8 mouse cellular contexts compared by ENCODE assay signal in genomic region chr16:57611768-57612167, GRCm38 (mm10). TPM values are rescaled to one million over a fixed set of nuclear protein-coding genes. Genes with fewer than 3 reads are reported as not detected.
DNase-seq lines count a peak whose midpoint lies in the region; ATAC-seq and TF ChIP-seq lines count a peak whose summit lies in the region.

No protein-coding gene starts in this region.

- H3K4me3 ChIP-seq in G1E (ENCODE audit: low read depth, low read length): no peak overlapping the region
- no peak overlapping the region for H3K4me3 ChIP-seq in cortical plate, adult 2 months (ENCODE audit: insufficient read depth, low read length)
- H3K4me3 ChIP-seq in lung, adult 2 months (replicated peaks; ENCODE audit: extremely low read depth, low read depth, low read length): no peak overlapping the region

- H3K9me3 ChIP-seq in G1E (replicated peaks): no peaks in the 10 kb centered on the region

- 0% methylated on average over 1 of the region's 1 CpGs for WGBS in lung, adult 2 months

- peak; percentile 20 to 37 for DNase-seq in adrenal gland, adult 18-20 months (ENCODE audit: low spot score in 2 of 2)
- DNase-seq in adrenal gland, adult 8-10 months: no peak
- DNase-seq in layer of hippocampus, postnatal 14 days (ENCODE audit: low spot score in 2 of 2): peak; percentile 3 to 30
- no peak for DNase-seq in layer of hippocampus, adult 9-11 months
- no peak for DNase-seq in G1E (ENCODE audit: low spot score)
- DNase-seq in lung, adult 2 months: no peak
- peak; percentile 50 for DNase-seq in thymus, postnatal 4 days

- no peak overlapping the region for H3K27ac ChIP-seq in cortical plate, adult 2 months (ENCODE audit: insufficient read depth, low read length)

- TF ChIP-seq CTCF in G1E (IDR thresholded peaks at IDR 0.05; ENCODE audit: low read depth, low read length): peak; percentile 73
- TF ChIP-seq CTCF in cortical plate, adult 2 months (IDR thresholded peaks at IDR 0.05; ENCODE audit: extremely low read depth, insufficient read depth, low read length): peak; percentile 65
- TF ChIP-seq CTCF in lung, adult 2 months (IDR thresholded peaks at IDR 0.05; ENCODE audit: insufficient read depth, low read length): peak; percentile 61

- peaks cover 5% of the 10 kb centered on the region for H3K4me1 ChIP-seq in G1E (ENCODE audit: insufficient read depth, low read depth, low read length)
- no peaks in the 10 kb centered on the region for H3K4me1 ChIP-seq in cortical plate, adult 2 months (ENCODE audit: control insufficient read depth, insufficient read depth, low read length)
- no peaks in the 10 kb centered on the region for H3K4me1 ChIP-seq in lung, adult 2 months (ENCODE audit: control insufficient read depth, insufficient read depth, low read length)

- ATAC-seq in G1E (ENCODE audit: extremely low read depth, insufficient number of reproducible peaks, low FRiP score, poor library complexity, severe bottlenecking): no peak

- no peaks in the 10 kb centered on the region for H3K36me3 ChIP-seq in G1E (replicated peaks)

- TF ChIP-seq POLR2A in cortical plate, adult 2 months (IDR thresholded peaks at IDR 0.05; ENCODE audit: extremely low read depth, insufficient read depth, low read length): no peak
- TF ChIP-seq POLR2A in lung, adult 2 months (IDR thresholded peaks at IDR 0.05; ENCODE audit: borderline replicate concordance, extremely low read depth, low read depth, low read length): no peak

- H3K27me3 ChIP-seq in G1E (ENCODE audit: insufficient read depth, low read length): peaks cover 15% of the 10 kb centered on the region

RNA-seq across cellular contexts. Expression of gene Cmss1, which starts 5.1 kb away (rescaled TPM):
- total RNA-seq in adrenal gland, adult 18-20 months (2021): 10 to 100 TPM; 15.0 to 16.9 TPM
- 10 to 100 TPM; 16.6 to 25.6 (median 17.6) TPM for total RNA-seq in adrenal gland, adult 8-10 months (2022)
- total RNA-seq in layer of hippocampus, postnatal 14 days (2021): 10 to 100 TPM; 15.9 to 16.1 TPM
- total RNA-seq in G1E (2014; fragmentation: Nextera tagmentation) (12.8 and 20.6 TPM in 2 replicates), G1E (2017) (66.3 and 69.1 TPM in 2 replicates)
- polyA plus RNA-seq in G1E (2012): 66.7 and 78.5 TPM in 2 replicates
- polyA plus RNA-seq in cortical plate, adult 2 months (2012; rRNA removed): 8.9 and 9.5 TPM in 2 replicates
- polyA plus RNA-seq in lung, adult 2 months (2012; rRNA removed): 8.0 TPM in 2 replicates

Comparison
In these comparisons a context has a peak if more than half of its experiments do, and no peak if none do; other contexts are left out.
1. DNase-seq: peak in adrenal gland, adult 18-20 months (2 of 2), layer of hippocampus, postnatal 14 days (2 of 2) and thymus, postnatal 4 days (single experiment); none in adrenal gland, adult 8-10 months (single experiment), layer of hippocampus, adult 9-11 months (single experiment), G1E (single experiment) and lung, adult 2 months (single experiment).
2. Peak in every context shown above with its lines, with median percentiles within 50 percentile points of each other: CTCF ChIP-seq.